Mouse (Mus musculus): ENCODE results near the gene Olfr59.

DNA sequence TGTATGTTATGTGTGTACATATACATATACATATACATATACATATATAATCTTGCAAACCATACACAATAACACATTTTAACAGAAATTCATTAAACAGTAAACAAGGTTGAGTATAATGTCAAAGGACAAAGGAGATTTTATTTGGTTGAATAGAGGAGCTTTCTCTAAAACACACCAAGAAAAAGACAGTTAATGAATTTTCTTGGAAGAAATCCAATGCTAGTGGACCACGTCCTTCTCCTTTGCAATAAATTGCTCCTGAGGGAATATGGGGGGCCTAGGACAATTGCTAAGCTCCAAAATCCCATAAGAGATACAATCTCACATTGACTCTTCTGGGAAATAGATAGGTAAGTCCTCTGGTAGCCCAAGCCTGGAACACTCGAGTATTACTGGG, 24.0 kb upstream of the Olfr59 start, which contains the start of gene Olfr406:
- TF ChIP-seq CTCF (IDR thresholded peaks at IDR 0.05; ENCODE audit: low read depth, low read length) (no peak), POLR2A (IDR thresholded peaks at IDR 0.05; ENCODE audit: extremely low read depth, insufficient read depth, low read length) (no peak)

Measured in liver, adult 2 months (tissue).